Mouse (Mus musculus) ES-E14 (cell line): ENCODE data around the gene Drosha.

Experiments
- HCFC1 ChIP-seq: IDR thresholded peaks from 2 replicates; pipeline ENCODE4 v1.6.1; 2012; ENCODE audit warnings: low read length, inconsistent platforms, borderline replicate concordance; ENCODE audit not compliant: insufficient read depth
- MAFK ChIP-seq: IDR thresholded peaks from 2 replicates; pipeline ENCODE4 v1.6.1; 2014; ENCODE audit warnings: mild to moderate bottlenecking, low read depth, low read length, inconsistent platforms; ENCODE audit not compliant: insufficient read depth
- ZC3H11A ChIP-seq: IDR thresholded peaks from 2 replicates; pipeline ENCODE4 v1.6.1; 2012; ENCODE audit warnings: low read depth, mild to moderate bottlenecking, inconsistent platforms, low read length, borderline replicate concordance
- ZNF384 ChIP-seq: IDR thresholded peaks from 2 replicates; pipeline ENCODE4 v1.6.1; 2012; ENCODE audit warnings: low read depth, low read length, inconsistent platforms

- TF ChIP-seq HCFC1 (no peak), ZNF384 (no peak), ZC3H11A (no peak), MAFK (no peak)
Observed at GRCm38 (mm10) chr15:12916314-12916815, 91.8 kb downstream of the Drosha start.
